Comparison of ENCODE assay signal across 15 mouse cellular contexts in the genomic region with DNA sequence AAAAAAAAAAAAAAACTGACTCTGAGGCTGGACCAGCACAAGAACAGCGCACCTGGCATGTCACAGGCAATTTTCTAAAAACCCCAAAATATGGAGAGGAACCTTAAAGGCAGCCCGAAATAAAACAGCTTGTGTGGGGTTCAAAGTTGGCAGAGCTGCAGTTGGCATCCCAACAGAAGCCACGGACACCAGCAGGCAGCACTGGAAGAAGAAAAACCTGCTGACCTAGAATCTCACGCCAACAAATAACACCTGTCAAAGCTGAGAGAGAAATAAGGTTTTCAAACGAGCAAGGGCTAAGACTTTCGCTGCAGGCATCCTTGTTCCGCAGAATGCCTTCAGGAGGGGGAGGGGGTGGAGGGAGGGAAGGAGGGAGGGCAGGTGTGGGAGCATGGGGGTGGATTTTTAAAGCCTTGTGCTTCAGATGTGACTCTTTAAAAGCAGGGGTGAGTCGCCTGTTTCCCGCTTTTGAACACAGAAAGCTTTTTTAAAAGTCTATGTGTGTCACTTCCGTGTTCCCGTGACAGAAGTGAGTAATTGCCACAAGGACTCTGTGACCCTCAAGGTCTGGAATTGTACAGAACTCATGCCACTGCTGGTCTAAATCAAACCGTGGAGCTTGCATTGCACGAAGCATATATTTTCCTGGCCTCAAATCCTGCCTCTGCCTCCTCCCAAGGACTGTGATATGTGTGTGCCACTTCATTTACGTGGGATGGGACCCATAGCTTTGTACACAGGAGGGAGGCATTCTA. TPM values are rescaled to one million over a fixed set of nuclear protein-coding genes. Genes with fewer than 3 reads are reported as not detected.
DNase-seq lines count a peak whose midpoint lies in the region; ATAC-seq and TF ChIP-seq lines count a peak whose summit lies in the region.
"Had no signal": no experiment of that assay in that cellular context is flagged by ENCODE, and none has a peak within 500 bp of the region (broad histone marks: within the 10 kb centered on the region; RNA-seq: fewer than 3 reads in every experiment).

No protein-coding gene starts in this region.

- peak; percentile 23 for DNase-seq in hindbrain, postnatal 0 days (ENCODE audit: low spot score)
- no peak for DNase-seq in hindbrain, embryonic 11.5 days (ENCODE audit: low spot score)
- DNase-seq in urinary bladder, postnatal 14 days (ENCODE audit: low spot score), result peak; percentile 32
- no peak for DNase-seq in urinary bladder, postnatal 10 days (ENCODE audit: low spot score)
- DNase-seq in cerebellum, adult 9-10 months, result peak; percentile 95
- no peak for DNase-seq in heart, adult 18-20 months
- DNase-seq: lung, postnatal 4 days; midbrain, embryonic 14.5 days; right cerebral cortex, adult 18-20 months; thymus, postnatal 36 days had no signal

- H3K4me3 ChIP-seq in hindbrain, postnatal 0 days (ENCODE audit: low read length), result no peak overlapping the region
- H3K4me3 ChIP-seq in hindbrain, embryonic 11.5 days (ENCODE audit: low read depth, low read length), result no peak overlapping the region
- H3K4me3 ChIP-seq: limb, embryonic 10.5 days; neural tube, embryonic 13.5 days had no signal

- no peaks in the 10 kb centered on the region for H3K27me3 ChIP-seq in hindbrain, postnatal 0 days (ENCODE audit: insufficient read depth, low read length)
- H3K27me3 ChIP-seq in hindbrain, embryonic 11.5 days (ENCODE audit: control insufficient read depth, insufficient read depth, low read length), result no peaks in the 10 kb centered on the region
- H3K27me3 ChIP-seq: liver, embryonic 15.5 days had no signal

- no peaks in the 10 kb centered on the region for H3K4me1 ChIP-seq in hindbrain, postnatal 0 days (ENCODE audit: insufficient read depth, low read length)
- peaks cover 7% of the 10 kb centered on the region; the same call in 1 of the 2 replicates for H3K4me1 ChIP-seq in hindbrain, embryonic 11.5 days (replicated peaks; ENCODE audit: control insufficient read depth, insufficient read depth, low read length)

- TF ChIP-seq CTCF in hindbrain, postnatal 0 days (IDR thresholded peaks at IDR 0.05; ENCODE audit: low read depth), result no peak

- no peaks in the 10 kb centered on the region for H3K9me3 ChIP-seq in hindbrain, postnatal 0 days (ENCODE audit: low read length)
- H3K9me3 ChIP-seq in hindbrain, embryonic 11.5 days (ENCODE audit: control insufficient read depth, low read length), result no peaks in the 10 kb centered on the region
- H3K9me3 ChIP-seq: limb, embryonic 10.5 days; liver, embryonic 15.5 days; neural tube, embryonic 13.5 days had no signal

- no peak overlapping the region for H3K27ac ChIP-seq in hindbrain, postnatal 0 days
- no peak overlapping the region for H3K27ac ChIP-seq in hindbrain, embryonic 11.5 days (ENCODE audit: low read depth, low read length)
- H3K27ac ChIP-seq: limb, embryonic 10.5 days; liver, embryonic 15.5 days; neural tube, embryonic 13.5 days had no signal

- H3K4me2 ChIP-seq in hindbrain, postnatal 0 days (ENCODE audit: low read depth, low read length), result no peak overlapping the region
- H3K4me2 ChIP-seq in hindbrain, embryonic 11.5 days (replicated peaks; ENCODE audit: low read depth, low read length), result no peak overlapping the region
- H3K4me2 ChIP-seq: neural tube, embryonic 13.5 days had no signal

- no peak for ATAC-seq in hindbrain, postnatal 0 days
- no peak for ATAC-seq in hindbrain, embryonic 11.5 days (ENCODE audit: low FRiP score)
- ATAC-seq in granulocyte monocyte progenitor cell, adult 5-6 weeks (replicated peaks; ENCODE audit: poor library complexity, severe bottlenecking), result no peak
- ATAC-seq: intestine, embryonic 16.5 days had no signal

- H3K36me3 ChIP-seq in hindbrain, postnatal 0 days (ENCODE audit: insufficient read depth, low read length), result no peaks in the 10 kb centered on the region
- no peaks in the 10 kb centered on the region for H3K36me3 ChIP-seq in hindbrain, embryonic 11.5 days (ENCODE audit: control insufficient read depth, insufficient read depth, low read length)
- H3K36me3 ChIP-seq: limb, embryonic 10.5 days; liver, embryonic 15.5 days; neural tube, embryonic 13.5 days had no signal

- WGBS in hindbrain, postnatal 0 days, result 49% methylated on average over 14 of the region's 14 CpGs
- WGBS in hindbrain, embryonic 11.5 days, result 56% methylated on average over 14 of the region's 14 CpGs

- no peak overlapping the region for H3K9ac ChIP-seq in hindbrain, postnatal 0 days (replicated peaks; ENCODE audit: low read length)
- H3K9ac ChIP-seq in hindbrain, embryonic 11.5 days (ENCODE audit: low read depth, low read length), result no peak overlapping the region
- H3K9ac ChIP-seq: liver, embryonic 15.5 days; neural tube, embryonic 13.5 days had no signal

RNA-seq across cellular contexts. Expression of a gene that starts 17.2 kb away (rescaled TPM):
- total RNA-seq in hindbrain, postnatal 0 days (2014; rRNA removed), result 46.3 and 58.3 TPM in 2 replicates
- polyA plus RNA-seq in hindbrain, postnatal 0 days (2015; fragmentation: Nextera tagmentation; extraction: Ambion mirVana), result 94.7 and 96.8 TPM in 2 replicates
- polyA plus RNA-seq in hindbrain, embryonic 11.5 days (2014; fragmentation: Nextera tagmentation; extraction: Ambion mirVana), result 64.3 and 68.7 TPM in 2 replicates
- 1 to 10 TPM; 8.6 to 8.9 TPM for total RNA-seq in heart, adult 18-20 months (2021)
- 6.2 TPM in 1 of 2 replicates, not detected in the other for total RNA-seq in granulocyte monocyte progenitor cell, adult 5-6 weeks (2014; fragmentation: Nextera tagmentation)
- 0.21 and 0.43 TPM in 2 replicates for total RNA-seq in granulocyte monocyte progenitor cell, adult 5-6 weeks (2017)

Comparison
In these comparisons a context has a peak if more than half of its experiments do, and no peak if none do; other contexts are left out.
1. DNase-seq: peak in hindbrain, postnatal 0 days (single experiment), urinary bladder, postnatal 14 days (single experiment) and cerebellum, adult 9-10 months (single experiment); none in hindbrain, embryonic 11.5 days (single experiment), urinary bladder, postnatal 10 days (single experiment) and heart, adult 18-20 months (0 of 2).